Comparison of ENCODE assay signal across 16 mouse cellular contexts in genomic region chr14:47897907-47898530, GRCm38 (mm10).
DNase-seq lines count a peak whose midpoint lies in the region; TF ChIP-seq lines count a peak whose summit lies in the region.
"Had no signal": no experiment of that assay in that cellular context is flagged by ENCODE, and none has a peak within 500 bp of the region (broad histone marks: within the 10 kb centered on the region; RNA-seq: fewer than 3 reads in every experiment).

No protein-coding gene starts in this region.

- no peaks in the 10 kb centered on the region for H3K79me2 ChIP-seq in C2C12 (ENCODE audit: control insufficient read depth, insufficient read depth)

- H3ac ChIP-seq in C2C12 (ENCODE audit: control insufficient read depth, insufficient read length, low read depth) = no peak overlapping the region

- no peaks in the 10 kb centered on the region for H3K36me3 ChIP-seq in C2C12 (ENCODE audit: control insufficient read depth, insufficient read depth)
- H3K36me3 ChIP-seq: heart, embryonic 13.5 days; hindbrain, embryonic 10.5 days; intestine, embryonic 15.5 days; midbrain, embryonic 15.5 days; neural tube, embryonic 13.5 days had no signal

- H3K4me3 ChIP-seq in C2C12 (ENCODE audit: insufficient read depth, poor library complexity, severe bottlenecking) = no peak overlapping the region
- H3K4me3 ChIP-seq: erythroblast, embryonic 14.5 days; heart, embryonic 13.5 days; hindbrain, embryonic 10.5 days; intestine, embryonic 15.5 days; midbrain, embryonic 15.5 days; neural tube, embryonic 13.5 days had no signal

- DNase-seq in lung, postnatal 10 days = peak; percentile 7
- no peak for DNase-seq in lung, postnatal 4 days
- peak; percentile 41 for DNase-seq in adrenal gland, postnatal 14 days
- DNase-seq in gastrocnemius, postnatal 14 days = peak; percentile 20
- DNase-seq in heart, adult 8-10 months (ENCODE audit: low spot score) = no peak
- DNase-seq in kidney, postnatal 25 days = no peak
- DNase-seq: kidney, postnatal 36 days; layer of hippocampus, postnatal 36 days; thymus, postnatal 25 days had no signal

- intact Hi-C loops in gastrocnemius, postnatal 14 days (cut with DNase I; ENCODE audit: low total_unique reads) = no loop called here

- H3K27me3 ChIP-seq in C2C12 (ENCODE audit: control insufficient read depth, insufficient read depth, insufficient read length) = no peaks in the 10 kb centered on the region
- H3K27me3 ChIP-seq: heart, embryonic 13.5 days; intestine, embryonic 15.5 days; midbrain, embryonic 15.5 days; neural tube, embryonic 13.5 days had no signal

- H3K79me3 ChIP-seq in C2C12 (ENCODE audit: low read depth) = no peaks in the 10 kb centered on the region

- TF ChIP-seq CTCF in C2C12 (IDR thresholded peaks at IDR 0.05; ENCODE audit: control insufficient read depth, insufficient read depth, insufficient read length) = no peak

TF ChIP-seq in C2C12, 6 proteins besides CTCF, POLR2A, EP300 and RAD21:
- TF ChIP-seq MAX (IDR thresholded peaks at IDR 0.05) (no peak), CEBPB (IDR thresholded peaks at IDR 0.05; ENCODE audit: low read depth) (peak; percentile 91)

Comparison
In these comparisons a context has a peak if more than half of its experiments do, and no peak if none do; other contexts are left out.
1. DNase-seq: peak in lung, postnatal 10 days (single experiment), adrenal gland, postnatal 14 days (single experiment) and gastrocnemius, postnatal 14 days (single experiment); none in lung, postnatal 4 days (0 of 2), heart, adult 8-10 months (single experiment) and kidney, postnatal 25 days (0 of 2).